Mouse (Mus musculus) v-Abl transformed pro-B cells (cell line): Measurements from ENCODE around the gene B230217C12Rik.
"Not testable (repeated sequence)": the region's sequence is repeated elsewhere in the genome, so short reads cannot be mapped to it uniquely, and the experiment has no call there.

Experiments
- in situ Hi-C, 2 experiments: fragments of 400-800 bp; cut with MboI; formaldehyde crosslinking; loops; one replicate each; pipeline ENCODE4 v1.15.1; 2025; ENCODE audit not compliant: unreplicated experiment in 2 of 2

The B230217C12Rik gene

GRCm38 (mm10) chr11:97851601-97852000, 11.0 kb downstream of the B230217C12Rik start:
- in situ Hi-C loops: no loop called here

GRCm38 (mm10) chr11:97855473-97855872, 14.9 kb downstream of the B230217C12Rik start:
- in situ Hi-C loops: no loop called here

- in situ Hi-C loops: no loop called here
These were observed 21.6 kb downstream of the B230217C12Rik start for GRCm38 (mm10) chr11:97862148-97862547.

GRCm38 (mm10) chr11:97865421-97865820, 24.8 kb downstream of the B230217C12Rik start:
- in situ Hi-C loops: no loop called here

GRCm38 (mm10) chr11:97866091-97866888, 25.7 kb downstream of the B230217C12Rik start:
- in situ Hi-C loops: no loop called here

GRCm38 (mm10) chr11:97867591-97867990, 27.0 kb downstream of the B230217C12Rik start:
- in situ Hi-C loops: no loop called here

- in situ Hi-C loops: not testable (repeated sequence)
These were observed 31.8 kb downstream of the B230217C12Rik start for GRCm38 (mm10) chr11:97872378-97872777.

- in situ Hi-C loops: no loop called here
These were observed 33.8 kb downstream of the B230217C12Rik start for GRCm38 (mm10) chr11:97874396-97874795.

GRCm38 (mm10) chr11:97877341-97877740, 36.8 kb downstream of the B230217C12Rik start:
- in situ Hi-C loops: no loop called here

GRCm38 (mm10) chr11:97880362-97880761, 39.8 kb downstream of the B230217C12Rik start:
- in situ Hi-C loops: loop anchor here (5.0 kb wide), 1 partner anchor 83 kb away; the partner anchor contains the start of gene Lasp1 (in 2 of the 2)

GRCm38 (mm10) chr11:97883542-97883917, 43.0 kb downstream of the B230217C12Rik start:
- in situ Hi-C loops: loop anchor here (5.0 kb wide), 1 partner anchor 86 kb away; the partner anchor contains the start of gene Lasp1 (in 2 of the 2)

GRCm38 (mm10) chr11:97883918-97884600, 43.5 kb downstream of the B230217C12Rik start, which contains the start of gene Fbxo47:
Gene Fbxo47 (minus strand): TSS chr11:97884154.
- in situ Hi-C loops: loop anchor here (5.0 kb wide), 1 partner anchor 87 kb away; the partner anchor contains the start of gene Lasp1 (in 2 of the 2)

GRCm38 (mm10) chr11:97884601-97885185, 44.1 kb downstream of the B230217C12Rik start:
- in situ Hi-C loops: loop anchor here (5.0 kb wide), 1 partner anchor 87 kb away; the partner anchor contains the start of gene Lasp1 (in 2 of the 2)

- in situ Hi-C loops: no loop called here
These were observed 44.8 kb downstream of the B230217C12Rik start for GRCm38 (mm10) chr11:97885296-97885915.

GRCm38 (mm10) chr11:97891821-97892220, 51.2 kb downstream of the B230217C12Rik start:
- in situ Hi-C loops: loop anchor here in 1 of 2 experiments (10.0 kb wide), 1 partner anchor 183 kb away; no protein-coding TSS in a partner anchor
